Mouse (Mus musculus): ENCODE measurements around the gene Tex50. TPM values are rescaled to one million over a fixed set of nuclear protein-coding genes. Genes with fewer than 3 reads are reported as not detected.
A peak's percentile ranks its signal among the peaks of the same experiment; 100 is the strongest.

Gene Tex50
- polyA plus RNA-seq, 1 experiment from 2014 or later, result not detected

GRCm38 (mm10) chr1:161130726-161131664 lies 28.1 kb downstream of the Tex50 start, which contains the start of gene Klhl20:
Gene Klhl20, minus strand, starts transcription at chr1:161131511.
- H3K27me3 ChIP-seq (replicated peaks; ENCODE audit: control insufficient read depth, insufficient read depth, low read length), result no peaks in the 10 kb centered on the region
- 0 out of 2 replicates have a peak, but pooled peaks cover 3% of the 10 kb centered on the region for H3K36me3 ChIP-seq (ENCODE audit: control insufficient read depth, insufficient read depth)
- H3K4me3 ChIP-seq (ENCODE audit: low read depth, low read length), result peak within 1 kb of the TSS; percentile 71
- H3K4me1 ChIP-seq (replicated peaks; ENCODE audit: control insufficient read depth, insufficient read depth, low read length), result no peaks in the 10 kb centered on the region
- WGBS, result under 1% methylated on average over 41 of the region's 41 CpGs
- peak within 1 kb of the TSS; percentile 77 for H3K9ac ChIP-seq (ENCODE audit: low read depth, low read length)
- ATAC-seq, result peak; percentile 95
- peak; percentile 35 for TF ChIP-seq CTCF (IDR thresholded peaks at IDR 0.05; ENCODE audit: low read depth)
- H3K9me3 ChIP-seq (ENCODE audit: control insufficient read depth), result no peaks in the 10 kb centered on the region
- H3K27ac ChIP-seq (ENCODE audit: low read depth, low read length), result peak within 1 kb of the TSS; percentile 91
- H3K4me2 ChIP-seq (replicated peaks; ENCODE audit: low read depth), result peak within 1 kb of the TSS; percentile 85

- ATAC-seq, result no peak
- H3K9ac ChIP-seq (ENCODE audit: low read depth, low read length), result no peak overlapping the region
- H3K4me2 ChIP-seq (replicated peaks; ENCODE audit: low read depth), result no peak overlapping the region
- no peak overlapping the region for H3K4me3 ChIP-seq (ENCODE audit: low read depth, low read length)
- H3K27me3 ChIP-seq (replicated peaks; ENCODE audit: control insufficient read depth, insufficient read depth, low read length), result no peaks in the 10 kb centered on the region
- 81% methylated on average over 1 of the region's 1 CpGs for WGBS
- H3K4me1 ChIP-seq (replicated peaks; ENCODE audit: control insufficient read depth, insufficient read depth, low read length), result no peaks in the 10 kb centered on the region
- no peaks in the 10 kb centered on the region for H3K9me3 ChIP-seq (ENCODE audit: control insufficient read depth)
- no peak overlapping the region; the same call in 1 of the 2 replicates for H3K27ac ChIP-seq (ENCODE audit: low read depth, low read length)
- no peak for TF ChIP-seq CTCF (IDR thresholded peaks at IDR 0.05; ENCODE audit: low read depth)
- H3K36me3 ChIP-seq (ENCODE audit: control insufficient read depth, insufficient read depth), result 0 out of 2 replicates have a peak, but pooled peaks cover 3% of the 10 kb centered on the region
Observed at GRCm38 (mm10) chr1:161126461-161126860, 32.7 kb downstream of the Tex50 start.

- 85% methylated on average over 10 of the region's 10 CpGs for WGBS
- no peak for ATAC-seq
- Histone ChIP-seq H3K9me3 (ENCODE audit: control insufficient read depth) (no peaks in the 10 kb centered on the region), H3K4me2 (replicated peaks; ENCODE audit: low read depth) (no peak overlapping the region), H3K4me3 (ENCODE audit: low read depth, low read length) (no peak overlapping the region), H3K36me3 (ENCODE audit: control insufficient read depth, insufficient read depth) (peaks cover 9% of the 10 kb centered on the region), H3K27ac (ENCODE audit: low read depth, low read length) (no peak overlapping the region), H3K9ac (ENCODE audit: low read depth, low read length) (no peak overlapping the region), H3K27me3 (replicated peaks; ENCODE audit: control insufficient read depth, insufficient read depth, low read length) (no peaks in the 10 kb centered on the region), H3K4me1 (replicated peaks; ENCODE audit: control insufficient read depth, insufficient read depth, low read length) (no peaks in the 10 kb centered on the region)
- no peak for TF ChIP-seq CTCF (IDR thresholded peaks at IDR 0.05; ENCODE audit: low read depth)
Observed at GRCm38 (mm10) chr1:161122661-161123418, 36.3 kb downstream of the Tex50 start.

- no peak overlapping the region for H3K27ac ChIP-seq (ENCODE audit: low read depth, low read length)
- no peak overlapping the region for H3K4me2 ChIP-seq (replicated peaks; ENCODE audit: low read depth)
- H3K27me3 ChIP-seq (replicated peaks; ENCODE audit: control insufficient read depth, insufficient read depth, low read length), result no peaks in the 10 kb centered on the region
- no peaks in the 10 kb centered on the region for H3K4me1 ChIP-seq (replicated peaks; ENCODE audit: control insufficient read depth, insufficient read depth, low read length)
- H3K9ac ChIP-seq (ENCODE audit: low read depth, low read length), result no peak overlapping the region
- ATAC-seq, result no peak
- peaks cover 1% of the 10 kb centered on the region for H3K36me3 ChIP-seq (ENCODE audit: control insufficient read depth, insufficient read depth)
- no peak for TF ChIP-seq CTCF (IDR thresholded peaks at IDR 0.05; ENCODE audit: low read depth)
- H3K4me3 ChIP-seq (ENCODE audit: low read depth, low read length), result no peak overlapping the region
- H3K9me3 ChIP-seq (ENCODE audit: control insufficient read depth), result no peaks in the 10 kb centered on the region
Observed at GRCm38 (mm10) chr1:161114591-161114990, 44.5 kb downstream of the Tex50 start.

GRCm38 (mm10) chr1:161109216-161109615 lies 49.9 kb downstream of the Tex50 start:
- peaks cover 19% of the 10 kb centered on the region for H3K36me3 ChIP-seq (ENCODE audit: control insufficient read depth, insufficient read depth)
- H3K9me3 ChIP-seq (ENCODE audit: control insufficient read depth), result no peaks in the 10 kb centered on the region
- 91% methylated on average over 8 of the region's 8 CpGs for WGBS
- H3K9ac ChIP-seq (ENCODE audit: low read depth, low read length), result no peak overlapping the region
- ATAC-seq, result no peak
- no peak overlapping the region for H3K4me2 ChIP-seq (replicated peaks; ENCODE audit: low read depth)
- no peaks in the 10 kb centered on the region for H3K27me3 ChIP-seq (replicated peaks; ENCODE audit: control insufficient read depth, insufficient read depth, low read length)
- H3K4me1 ChIP-seq (replicated peaks; ENCODE audit: control insufficient read depth, insufficient read depth, low read length), result no peaks in the 10 kb centered on the region
- no peak overlapping the region for H3K27ac ChIP-seq (ENCODE audit: low read depth, low read length)
- no peak overlapping the region for H3K4me3 ChIP-seq (ENCODE audit: low read depth, low read length)
- no peak for TF ChIP-seq CTCF (IDR thresholded peaks at IDR 0.05; ENCODE audit: low read depth)

Other genes starting within 250 kb of the Tex50 start
- gene Serpinc1, start 180.7 kb downstream of the Tex50 start, polyA plus RNA-seq (2015; fragmentation: Nextera tagmentation; extraction: Ambion mirVana), result 1.1 TPM in 2 replicates
- gene Zbtb37, start 124.5 kb downstream of the Tex50 start, polyA plus RNA-seq (2015; fragmentation: Nextera tagmentation; extraction: Ambion mirVana), result 2.0 and 4.0 TPM in 2 replicates
- 14.7 and 15.3 TPM in 2 replicates for gene Dars2, start 88.7 kb downstream of the Tex50 start, polyA plus RNA-seq (2015; fragmentation: Nextera tagmentation; extraction: Ambion mirVana)
- gene Cenpl, start 88.6 kb downstream of the Tex50 start, polyA plus RNA-seq (2015; fragmentation: Nextera tagmentation; extraction: Ambion mirVana), result 10.0 and 11.0 TPM in 2 replicates
- gene Klhl20, start 27.8 kb downstream of the Tex50 start, polyA plus RNA-seq (2015; fragmentation: Nextera tagmentation; extraction: Ambion mirVana), result 5.2 and 5.6 TPM in 2 replicates
- gene Ankrd45, start 16.6 kb downstream of the Tex50 start, polyA plus RNA-seq (2015; fragmentation: Nextera tagmentation; extraction: Ambion mirVana), result 0.17 and 0.25 TPM in 2 replicates
- 373 and 385 TPM in 2 replicates for gene Prdx6, start 91.9 kb upstream of the Tex50 start, polyA plus RNA-seq (2015; fragmentation: Nextera tagmentation; extraction: Ambion mirVana)
- gene Tnfsf4, start 236.1 kb upstream of the Tex50 start, polyA plus RNA-seq (2015; fragmentation: Nextera tagmentation; extraction: Ambion mirVana), result not detected in 2 replicates